Mouse (Mus musculus) CD4-positive helper T cell, adult 2 months (primary cell): ENCODE data around the gene Mettl27.
A peak's percentile ranks its signal among the peaks of the same experiment; 100 is the strongest.
"Not testable (repeated sequence)": the region's sequence is repeated elsewhere in the genome, so short reads cannot be mapped to it uniquely, and the experiment has no call there.

Source experiments
- DNase-seq: peaks from one replicate; pipeline ENCODE4 v3.0.0-alpha.2; 2012; ENCODE audit warnings: low read depth, missing footprints, low spot score

Mettl27 gene

GRCm38 (mm10) chr5:134920106-134920687 is 12.0 kb upstream of the Mettl27 start:
- no peak for DNase-seq

GRCm38 (mm10) chr5:134921106-134921505 is 11.1 kb upstream of the Mettl27 start:
- no peak for DNase-seq

GRCm38 (mm10) chr5:134923141-134923540 is 9.0 kb upstream of the Mettl27 start:
- no peak for DNase-seq

GRCm38 (mm10) chr5:134926726-134927125 is 5.4 kb upstream of the Mettl27 start:
- no peak for DNase-seq

GRCm38 (mm10) chr5:134929988-134930387 is 2.2 kb upstream of the Mettl27 start:
- DNase-seq: no peak

GRCm38 (mm10) chr5:134932903-134933276 is 722 bp downstream of the Mettl27 start:
- DNase-seq: peak; percentile 85

- peak; percentile 76 for DNase-seq
Measured at GRCm38 (mm10) chr5:134933281-134933680, 1.1 kb downstream of the Mettl27 start.

GRCm38 (mm10) chr5:134933686-134934085 is 1.5 kb downstream of the Mettl27 start:
- DNase-seq: peak; percentile 33

GRCm38 (mm10) chr5:134934666-134935065 is 2.5 kb downstream of the Mettl27 start:
- no peak for DNase-seq

GRCm38 (mm10) chr5:134936051-134936450 is 3.9 kb downstream of the Mettl27 start:
- DNase-seq: no peak

GRCm38 (mm10) chr5:134936626-134937185 is 4.5 kb downstream of the Mettl27 start:
- no peak for DNase-seq

- peak; percentile 57 for DNase-seq
Measured at GRCm38 (mm10) chr5:134939069-134939468, 6.9 kb downstream of the Mettl27 start.

GRCm38 (mm10) chr5:134939554-134939953 is 7.4 kb downstream of the Mettl27 start:
- DNase-seq: not testable (repeated sequence)

GRCm38 (mm10) chr5:134941472-134942209 is 9.5 kb downstream of the Mettl27 start:
- peak; percentile 45 for DNase-seq

GRCm38 (mm10) chr5:134942740-134943139 is 10.6 kb downstream of the Mettl27 start:
- DNase-seq: no peak

GRCm38 (mm10) chr5:134944179-134944578 is 12.0 kb downstream of the Mettl27 start:
- no peak for DNase-seq

- no peak for DNase-seq
Measured at GRCm38 (mm10) chr5:134945266-134945959, 13.2 kb downstream of the Mettl27 start.

GRCm38 (mm10) chr5:134946063-134946856 is 14.1 kb downstream of the Mettl27 start:
- no peak for DNase-seq

GRCm38 (mm10) chr5:134946857-134947255 is 14.7 kb downstream of the Mettl27 start, which contains the start of gene Cldn4:
Cldn4 (minus strand) TSS chr5:134946934.
- no peak for DNase-seq

GRCm38 (mm10) chr5:134947420-134948084 is 15.4 kb downstream of the Mettl27 start:
- no peak for DNase-seq

- no peak for DNase-seq
Measured at GRCm38 (mm10) chr5:134948085-134948439, 15.9 kb downstream of the Mettl27 start.
